Mouse (Mus musculus): Measurements from ENCODE around the gene Rasl11a. TPM values are rescaled to one million over a fixed set of nuclear protein-coding genes. Genes with fewer than 3 reads are reported as not detected.

Gene Rasl11a
- polyA plus RNA-seq, 1 experiment: 35.3 TPM

GRCm38 (mm10) chr5:146837967-146838720, 6.7 kb upstream of the Rasl11a start:
- H3K27me3 ChIP-seq (ENCODE audit: control insufficient read depth, insufficient read depth, insufficient read length): no peaks in the 10 kb centered on the region
- H3K36me3 ChIP-seq (ENCODE audit: control insufficient read depth, insufficient read depth): peaks cover 60% of the 10 kb centered on the region
- no peak overlapping the region for H3K4me3 ChIP-seq (ENCODE audit: insufficient read depth, poor library complexity, severe bottlenecking)
- peaks cover 16% of the 10 kb centered on the region for H3K79me3 ChIP-seq (ENCODE audit: low read depth)
- TF ChIP-seq CEBPB (IDR thresholded peaks at IDR 0.05; ENCODE audit: low read depth) (no peak), USF1 (IDR thresholded peaks at IDR 0.05; ENCODE audit: low read depth) (no peak), MYOD1 (IDR thresholded peaks at IDR 0.05; ENCODE audit: control insufficient read depth, insufficient read length, low read depth) (no peak), MYOG (IDR thresholded peaks at IDR 0.05; ENCODE audit: control insufficient read depth, extremely low read depth, insufficient read length) (no peak)
- H3ac ChIP-seq (ENCODE audit: control insufficient read depth, insufficient read length, low read depth): no peak overlapping the region
- peaks cover 28% of the 10 kb centered on the region for H3K79me2 ChIP-seq (ENCODE audit: control insufficient read depth, insufficient read depth)

- H3K36me3 ChIP-seq (ENCODE audit: control insufficient read depth, insufficient read depth): peaks cover 52% of the 10 kb centered on the region
- peaks cover 7% of the 10 kb centered on the region for H3K79me3 ChIP-seq (ENCODE audit: low read depth)
Observed at GRCm38 (mm10) chr5:146838836-146839648, 5.8 kb upstream of the Rasl11a start.

GRCm38 (mm10) chr5:146839760-146840159, 5.1 kb upstream of the Rasl11a start:
- TF ChIP-seq MYOD1 (IDR thresholded peaks at IDR 0.05; ENCODE audit: control insufficient read depth, insufficient read length, low read depth) (no peak), USF1 (IDR thresholded peaks at IDR 0.05; ENCODE audit: low read depth) (no peak), CTCF (IDR thresholded peaks at IDR 0.05; ENCODE audit: control insufficient read depth, insufficient read depth, insufficient read length) (no peak), MYOG (IDR thresholded peaks at IDR 0.05; ENCODE audit: control insufficient read depth, extremely low read depth, insufficient read length) (no peak), CEBPB (IDR thresholded peaks at IDR 0.05; ENCODE audit: low read depth) (no peak), FOSL1 (IDR thresholded peaks at IDR 0.05; ENCODE audit: insufficient read depth, low read length, poor library complexity, severe bottlenecking) (no peak)
- no peak overlapping the region for H3ac ChIP-seq (ENCODE audit: control insufficient read depth, insufficient read length, low read depth)
- H3K79me2 ChIP-seq (ENCODE audit: control insufficient read depth, insufficient read depth): peaks cover 12% of the 10 kb centered on the region
- peaks cover 45% of the 10 kb centered on the region for H3K36me3 ChIP-seq (ENCODE audit: control insufficient read depth, insufficient read depth)
- no peaks in the 10 kb centered on the region for H3K27me3 ChIP-seq (ENCODE audit: control insufficient read depth, insufficient read depth, insufficient read length)
- H3K4me3 ChIP-seq (ENCODE audit: insufficient read depth, poor library complexity, severe bottlenecking): no peak overlapping the region
- H3K79me3 ChIP-seq (ENCODE audit: low read depth): peaks cover under 1% of the 10 kb centered on the region

More at GRCm38 (mm10) chr5:146838836-146839648, 5.8 kb upstream of the Rasl11a start:
- Histone ChIP-seq H3K79me2 (ENCODE audit: control insufficient read depth, insufficient read depth) (peaks cover 19% of the 10 kb centered on the region), H3K27me3 (ENCODE audit: control insufficient read depth, insufficient read depth, insufficient read length) (no peaks in the 10 kb centered on the region), H3ac (ENCODE audit: control insufficient read depth, insufficient read length, low read depth) (no peak overlapping the region), H3K4me3 (ENCODE audit: insufficient read depth, poor library complexity, severe bottlenecking) (no peak overlapping the region)
- TF ChIP-seq FOSL1 (IDR thresholded peaks at IDR 0.05; ENCODE audit: insufficient read depth, low read length, poor library complexity, severe bottlenecking) (no peak), MYOD1 (IDR thresholded peaks at IDR 0.05; ENCODE audit: control insufficient read depth, insufficient read length, low read depth) (no peak), CEBPB (IDR thresholded peaks at IDR 0.05; ENCODE audit: low read depth) (no peak), CTCF (IDR thresholded peaks at IDR 0.05; ENCODE audit: control insufficient read depth, insufficient read depth, insufficient read length) (no peak), MYOG (IDR thresholded peaks at IDR 0.05; ENCODE audit: control insufficient read depth, extremely low read depth, insufficient read length) (no peak), MAX (IDR thresholded peaks at IDR 0.05) (no peak), USF1 (IDR thresholded peaks at IDR 0.05; ENCODE audit: low read depth) (no peak)

DNA sequence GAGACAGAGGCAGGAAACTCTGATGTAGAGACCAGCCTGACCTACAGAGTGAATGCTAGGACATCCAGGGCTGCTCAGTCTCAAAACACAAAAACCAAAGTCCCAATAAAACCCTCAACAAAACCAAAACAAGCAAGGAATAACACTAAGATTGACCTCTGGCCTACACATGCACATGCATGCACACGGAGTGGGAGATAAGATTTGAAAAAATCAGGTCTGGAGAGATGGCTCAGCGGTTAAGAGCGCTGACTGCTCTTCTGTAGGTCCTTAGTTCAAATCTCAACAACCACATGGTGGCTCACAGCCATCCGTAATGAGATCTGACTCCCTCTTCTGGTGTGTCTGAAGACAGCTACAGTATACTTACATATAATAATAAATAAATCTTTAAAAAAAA, 4.4 kb upstream of the Rasl11a start:
- peaks cover 41% of the 10 kb centered on the region for H3K36me3 ChIP-seq (ENCODE audit: control insufficient read depth, insufficient read depth)
- H3K79me2 ChIP-seq (ENCODE audit: control insufficient read depth, insufficient read depth): peaks cover 5% of the 10 kb centered on the region
- H3K79me3 ChIP-seq (ENCODE audit: low read depth): no peaks in the 10 kb centered on the region
- H3K4me3 ChIP-seq (ENCODE audit: insufficient read depth, poor library complexity, severe bottlenecking): no peak overlapping the region
- no peaks in the 10 kb centered on the region for H3K27me3 ChIP-seq (ENCODE audit: control insufficient read depth, insufficient read depth, insufficient read length)
- no peak overlapping the region for H3ac ChIP-seq (ENCODE audit: control insufficient read depth, insufficient read length, low read depth)
- no peak for TF ChIP-seq MAX (IDR thresholded peaks at IDR 0.05)
- TF ChIP-seq USF1 (IDR thresholded peaks at IDR 0.05; ENCODE audit: low read depth): no peak
- no peak for TF ChIP-seq MYOG (IDR thresholded peaks at IDR 0.05; ENCODE audit: control insufficient read depth, extremely low read depth, insufficient read length)
- no peak for TF ChIP-seq CEBPB (IDR thresholded peaks at IDR 0.05; ENCODE audit: low read depth)
- no peak for TF ChIP-seq CTCF (IDR thresholded peaks at IDR 0.05; ENCODE audit: control insufficient read depth, insufficient read depth, insufficient read length)
- no peak for TF ChIP-seq FOSL1 (IDR thresholded peaks at IDR 0.05; ENCODE audit: insufficient read depth, low read length, poor library complexity, severe bottlenecking)

- H3K36me3 ChIP-seq (ENCODE audit: control insufficient read depth, insufficient read depth): peaks cover 32% of the 10 kb centered on the region
- no peaks in the 10 kb centered on the region for H3K79me3 ChIP-seq (ENCODE audit: low read depth)
- H3K4me3 ChIP-seq (ENCODE audit: insufficient read depth, poor library complexity, severe bottlenecking): no peak overlapping the region
- no peaks in the 10 kb centered on the region for H3K79me2 ChIP-seq (ENCODE audit: control insufficient read depth, insufficient read depth)
- no peak for TF ChIP-seq MYOG (IDR thresholded peaks at IDR 0.05; ENCODE audit: control insufficient read depth, extremely low read depth, insufficient read length)
- no peak for TF ChIP-seq FOSL1 (IDR thresholded peaks at IDR 0.05; ENCODE audit: insufficient read depth, low read length, poor library complexity, severe bottlenecking)
- TF ChIP-seq USF1 (IDR thresholded peaks at IDR 0.05; ENCODE audit: low read depth): no peak
- TF ChIP-seq MAX (IDR thresholded peaks at IDR 0.05): no peak
- TF ChIP-seq CTCF (IDR thresholded peaks at IDR 0.05; ENCODE audit: control insufficient read depth, insufficient read depth, insufficient read length): no peak
- no peak for TF ChIP-seq CEBPB (IDR thresholded peaks at IDR 0.05; ENCODE audit: low read depth)
- no peak for TF ChIP-seq MYOD1 (IDR thresholded peaks at IDR 0.05; ENCODE audit: control insufficient read depth, insufficient read length, low read depth)
- no peaks in the 10 kb centered on the region for H3K27me3 ChIP-seq (ENCODE audit: control insufficient read depth, insufficient read depth, insufficient read length)
- H3ac ChIP-seq (ENCODE audit: control insufficient read depth, insufficient read length, low read depth): no peak overlapping the region
Observed at GRCm38 (mm10) chr5:146841301-146841700, 3.6 kb upstream of the Rasl11a start.

Data from C2C12 (cell line).